Mouse (Mus musculus): Measurements from ENCODE around the gene B4galnt4.

GRCm38 (mm10) chr7:141096021-141096420 is 35.1 kb downstream of the B4galnt4 start:
- TF ChIP-seq POLR2A (IDR thresholded peaks at IDR 0.05; ENCODE audit: insufficient read length, low read depth), result no peak
- TF ChIP-seq E2F4 (IDR thresholded peaks at IDR 0.05; ENCODE audit: insufficient read depth), result no peak
- TF ChIP-seq POLR2AphosphoS2 (IDR thresholded peaks at IDR 0.05; ENCODE audit: insufficient read length, low read depth), result no peak
- no peak for TF ChIP-seq USF1 (IDR thresholded peaks at IDR 0.05; ENCODE audit: low read depth)
- no peak for TF ChIP-seq TCF12 (IDR thresholded peaks at IDR 0.05; ENCODE audit: insufficient read depth, poor library complexity, severe bottlenecking)
- TF ChIP-seq REST (IDR thresholded peaks at IDR 0.05; ENCODE audit: insufficient read depth, insufficient read length), result no peak
- no peak for TF ChIP-seq TCF3 (IDR thresholded peaks at IDR 0.05; ENCODE audit: insufficient read length, low read depth)
- TF ChIP-seq CEBPB (IDR thresholded peaks at IDR 0.05; ENCODE audit: insufficient read depth, poor library complexity, severe bottlenecking), result no peak
- TF ChIP-seq SRF (IDR thresholded peaks at IDR 0.05; ENCODE audit: control insufficient read depth, insufficient read length, low read depth), result no peak
